Mouse (Mus musculus) left cerebral cortex, postnatal 25 days (tissue): ENCODE measurements around the gene Eid2b. TPM values are rescaled to one million over a fixed set of nuclear protein-coding genes. Genes with fewer than 3 reads are reported as not detected.
"Not testable (repeated sequence)": the region's sequence is repeated elsewhere in the genome, so short reads cannot be mapped to it uniquely, and the experiment has no call there.

Source experiments
- DNase-seq, 2 experiments: peaks; one replicate each; pipeline ENCODE4 v3.0.0; 2022; ENCODE audit warnings: low spot score in 2 of 2, mixed read lengths in 1 of 2
- intact Hi-C: fragments of 180-260 bp; cut with DNase I; formaldehyde crosslinking; loops from one replicate; pipeline ENCODE4 v1.15.1; 2025
- total RNA-seq, 2 experiments: library from RNA; stranded (reverse); gene quantifications; 2 replicates each; pipeline ENCODE4 v1.2.3; 2021

Eid2b gene
- total RNA-seq = 10 to 100 TPM; 32.5 to 34.3 TPM

DNA sequence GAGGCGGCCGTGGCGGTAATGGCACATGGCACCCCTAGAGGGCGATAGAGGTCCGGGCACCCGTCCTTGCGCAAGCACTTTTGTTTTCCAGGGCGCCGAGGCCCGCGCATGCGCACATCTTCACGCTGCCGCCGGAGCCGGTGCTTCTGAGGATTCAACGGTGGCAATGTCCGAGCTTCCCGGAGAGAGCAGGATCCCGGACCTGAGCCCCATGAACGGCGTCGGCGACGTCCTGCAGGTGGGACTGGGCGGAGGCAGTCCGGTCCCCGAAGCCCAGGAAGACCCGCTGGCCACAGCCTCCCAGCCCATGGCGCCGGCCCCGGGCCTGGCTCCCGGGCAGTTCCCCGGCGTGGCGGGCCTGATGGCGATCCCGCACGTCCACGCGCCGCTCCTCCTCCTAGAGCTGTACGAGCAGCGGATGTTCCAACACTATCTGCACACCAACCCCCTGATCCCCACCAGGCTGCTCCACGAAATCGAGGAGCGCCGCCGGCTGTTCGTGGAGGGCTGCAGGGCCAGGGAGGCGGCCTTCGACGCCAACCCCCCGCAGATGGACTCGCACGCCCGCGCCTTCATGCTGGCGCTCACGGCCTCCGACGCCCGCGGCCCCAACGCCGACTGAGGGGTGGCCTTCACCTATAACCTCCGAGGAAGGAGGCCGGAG lies at the start of gene Eid2b:
Gene Eid2b, plus strand, starts transcription at position 125 of the 664 bp plus-strand sequence.
- peak; percentile 96 to 98 for DNase-seq
- intact Hi-C loops = no loop called here

DNA sequence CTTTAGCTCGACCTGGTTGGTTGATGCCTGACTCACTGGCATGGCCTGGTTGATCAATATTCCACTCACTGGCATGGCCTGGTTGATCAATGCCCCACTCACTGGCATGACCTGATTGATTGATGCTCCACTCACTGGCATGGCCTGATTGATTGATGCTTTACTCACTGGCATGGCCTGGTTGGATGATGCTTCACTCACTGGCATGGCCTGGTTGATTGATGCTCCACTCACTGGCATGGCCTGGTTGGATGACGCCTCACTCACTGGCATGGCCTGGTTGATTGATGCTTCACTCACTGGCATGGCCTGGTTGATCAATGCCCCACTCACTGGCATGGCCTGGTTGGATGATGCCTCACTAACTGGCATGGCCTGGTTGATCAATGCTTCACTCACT lies 33.6 kb upstream of the Eid2b start:
- DNase-seq, intact Hi-C loops: not testable (repeated sequence)

DNA sequence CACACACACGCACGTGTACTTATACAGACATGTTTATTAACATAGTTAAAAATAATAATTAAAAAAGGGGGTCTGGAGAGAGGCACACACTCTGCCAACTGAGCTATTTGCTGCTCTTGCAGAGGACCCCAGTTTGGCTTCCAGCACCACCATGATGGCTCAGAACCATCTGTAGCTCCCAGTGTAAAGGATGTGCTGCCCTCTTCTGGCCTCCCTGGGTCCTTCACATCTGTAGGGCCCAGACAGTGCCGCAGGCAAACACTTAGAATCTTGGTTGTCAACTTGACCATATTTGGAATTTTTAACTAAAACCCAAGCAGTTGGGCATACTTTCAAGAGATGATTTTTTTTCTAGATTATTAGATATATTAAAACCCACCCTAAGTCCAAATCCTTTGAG lies 28.6 kb upstream of the Eid2b start:
- intact Hi-C loops = no loop called here
- no peak for DNase-seq

DNA sequence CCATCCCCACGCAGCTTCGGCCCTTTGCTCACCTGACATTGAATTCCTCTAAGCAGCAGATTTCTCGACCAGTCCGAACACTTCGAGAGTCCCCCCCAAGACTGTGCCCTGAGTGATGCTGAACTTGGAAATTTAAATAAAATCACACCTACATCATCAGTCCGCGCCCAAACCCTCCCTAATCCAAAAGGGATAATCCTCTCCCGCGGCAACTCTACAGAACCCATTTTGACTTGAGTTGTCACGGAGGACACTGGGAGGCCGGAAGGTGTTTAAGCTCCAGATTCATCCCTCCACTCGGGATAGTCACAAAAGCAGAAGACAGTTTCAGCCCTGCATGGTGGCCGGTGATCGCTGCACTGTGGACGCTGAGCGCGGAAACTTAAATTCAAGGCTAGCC lies 25.6 kb upstream of the Eid2b start:
- intact Hi-C loops = no loop called here
- no peak for DNase-seq

DNA sequence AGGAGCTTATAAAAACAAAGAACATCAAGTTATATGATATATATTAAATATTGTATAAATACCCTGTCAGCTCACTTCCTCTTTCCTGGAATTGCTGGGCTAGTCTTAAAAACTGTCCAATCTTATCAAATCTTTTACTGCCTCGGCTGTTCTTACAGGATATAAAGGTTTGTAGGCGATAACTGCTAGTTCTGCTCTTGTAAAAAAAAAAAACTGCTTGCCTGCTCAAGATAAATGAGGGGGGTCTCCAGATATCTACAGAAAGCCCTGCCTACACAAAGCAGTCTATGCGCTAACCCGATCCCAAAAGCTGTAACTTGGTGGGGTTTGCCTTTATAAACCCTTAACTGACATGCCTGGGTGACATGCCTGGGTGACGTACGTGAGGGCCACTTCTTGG lies 22.9 kb upstream of the Eid2b start:
- no peak for DNase-seq
- intact Hi-C loops = no loop called here

DNA sequence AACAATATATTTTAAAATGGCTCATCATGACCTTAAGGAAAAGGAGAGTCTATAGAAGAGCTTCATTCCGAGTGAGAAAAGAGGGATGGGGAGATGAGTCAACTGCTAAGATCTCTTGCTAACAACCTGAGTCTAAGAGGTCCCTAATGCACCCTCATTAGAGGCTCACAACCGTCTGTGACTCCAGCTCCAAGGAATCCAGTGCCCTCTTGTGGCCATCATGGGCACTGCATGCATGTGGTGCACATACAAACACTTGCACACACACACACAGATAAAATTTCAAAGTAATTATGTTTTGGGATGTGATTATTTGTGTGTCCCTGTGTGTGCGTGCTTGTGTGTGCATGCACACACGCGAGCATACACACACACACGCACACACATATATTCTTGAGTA lies 22.1 kb upstream of the Eid2b start:
- DNase-seq = no peak
- intact Hi-C loops = no loop called here

DNA sequence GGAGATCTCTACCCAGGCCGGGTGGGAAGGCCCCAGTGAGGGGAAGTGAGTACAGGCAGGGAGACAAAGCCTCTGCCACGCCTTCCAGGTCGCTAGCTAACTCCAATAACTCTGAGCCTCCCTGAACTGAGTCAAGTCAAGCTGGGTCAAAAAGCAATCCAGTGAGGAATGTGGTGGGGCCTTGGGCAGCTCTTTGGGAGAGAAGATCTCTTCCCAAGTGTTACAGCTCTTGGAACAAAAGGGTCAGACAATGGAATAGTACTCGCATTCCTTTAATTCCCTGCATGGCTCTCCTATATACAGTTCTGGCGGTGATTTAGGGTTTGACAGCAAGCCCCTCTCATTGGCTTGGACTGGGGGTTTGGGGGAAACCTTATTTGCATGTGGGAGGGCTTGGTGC lies 14.7 kb upstream of the Eid2b start:
- intact Hi-C loops = no loop called here
- no peak for DNase-seq

DNA sequence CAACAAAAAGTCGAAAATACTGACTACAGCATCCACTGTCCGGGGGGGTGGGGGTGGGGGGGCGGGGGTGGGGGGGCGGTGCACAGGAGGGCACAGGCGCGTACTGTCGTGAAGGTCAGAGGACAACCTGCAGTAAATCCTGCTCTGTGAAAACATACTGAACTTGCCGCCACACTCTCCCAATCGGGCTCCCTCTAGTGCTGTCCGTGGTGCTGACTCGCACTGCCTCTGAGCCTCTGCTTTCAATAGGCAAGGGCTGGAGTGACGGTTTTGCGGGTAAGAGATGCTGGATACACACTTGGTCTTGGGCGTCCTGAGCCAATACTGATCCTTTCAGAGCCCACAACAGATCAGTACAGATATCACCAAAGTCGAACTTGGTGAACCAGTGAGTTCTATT lies 13.8 kb upstream of the Eid2b start:
- no peak for DNase-seq
- intact Hi-C loops = no loop called here

DNA sequence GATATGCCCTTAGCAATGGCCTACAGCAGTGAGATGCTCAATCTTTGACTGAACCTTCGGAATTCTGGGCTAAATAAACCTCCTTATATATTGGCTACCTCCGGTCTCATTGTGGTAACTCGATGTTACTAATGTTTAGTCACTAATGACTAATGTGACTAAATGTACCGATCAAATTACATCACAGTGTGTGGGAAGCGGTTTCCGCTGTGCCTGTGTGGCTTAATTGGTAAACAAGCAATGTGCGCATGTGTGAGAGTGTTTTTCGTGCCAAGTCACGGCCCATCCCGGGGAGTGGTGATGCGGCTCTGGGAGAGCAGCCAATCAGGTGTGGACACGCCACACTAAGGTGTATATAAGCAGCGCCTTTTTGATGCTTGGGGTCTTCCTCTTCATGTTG lies 12.1 kb upstream of the Eid2b start:
- intact Hi-C loops = no loop called here
- no peak for DNase-seq

DNA sequence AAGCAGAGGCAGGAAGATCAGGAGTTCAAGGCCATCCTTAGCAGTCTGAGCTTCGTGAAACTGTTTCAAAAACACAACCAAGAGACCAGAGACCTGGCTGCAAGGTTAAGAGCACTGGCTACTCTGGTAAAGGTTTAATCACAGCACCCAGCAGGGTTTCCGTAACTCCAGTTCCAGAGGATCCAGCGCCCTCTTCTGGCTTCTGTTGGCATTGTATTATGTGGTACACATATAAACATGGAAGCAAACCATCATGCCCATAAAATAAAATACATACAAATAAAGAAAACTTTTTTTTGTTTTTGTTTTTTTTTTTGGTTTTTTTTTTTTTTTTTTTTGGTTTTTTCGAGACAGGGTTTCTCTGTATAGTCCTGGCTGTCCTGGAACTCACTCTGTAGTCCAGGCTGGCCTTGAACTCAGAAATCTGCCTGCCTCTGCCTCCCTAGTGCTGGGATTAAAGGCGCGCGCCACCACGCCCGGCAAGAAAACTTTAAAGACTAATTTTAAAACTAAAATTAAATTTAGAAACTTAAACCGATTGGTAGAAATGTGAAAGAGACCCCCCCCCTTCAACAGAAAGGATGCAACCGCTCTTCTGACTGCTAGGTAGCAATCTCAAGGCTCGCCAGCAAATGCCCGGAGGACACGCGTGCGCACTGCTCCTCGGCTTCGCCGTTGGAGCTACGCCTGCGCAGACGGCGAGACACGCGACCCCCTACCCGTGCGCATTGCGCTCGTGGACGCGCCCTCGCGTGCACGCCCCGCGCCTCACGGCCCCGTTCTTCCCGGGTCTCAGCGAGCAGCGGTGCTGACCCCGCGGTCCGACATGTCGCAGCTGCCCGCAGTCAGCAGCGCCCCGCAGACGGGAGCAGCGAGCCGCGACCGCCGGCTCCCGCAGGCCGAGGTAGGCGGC lies 10.2 kb upstream of the Eid2b start, which contains the start of gene Eid2:
Gene Eid2, plus strand, starts transcription at position 753 of the 913 bp plus-strand sequence.
- intact Hi-C loops = loop anchor here (1.0 kb wide), 1 partner anchor 45 kb away; the partner anchor contains the start of gene Timm50
- peak; percentile 91 to 95 for DNase-seq

DNA sequence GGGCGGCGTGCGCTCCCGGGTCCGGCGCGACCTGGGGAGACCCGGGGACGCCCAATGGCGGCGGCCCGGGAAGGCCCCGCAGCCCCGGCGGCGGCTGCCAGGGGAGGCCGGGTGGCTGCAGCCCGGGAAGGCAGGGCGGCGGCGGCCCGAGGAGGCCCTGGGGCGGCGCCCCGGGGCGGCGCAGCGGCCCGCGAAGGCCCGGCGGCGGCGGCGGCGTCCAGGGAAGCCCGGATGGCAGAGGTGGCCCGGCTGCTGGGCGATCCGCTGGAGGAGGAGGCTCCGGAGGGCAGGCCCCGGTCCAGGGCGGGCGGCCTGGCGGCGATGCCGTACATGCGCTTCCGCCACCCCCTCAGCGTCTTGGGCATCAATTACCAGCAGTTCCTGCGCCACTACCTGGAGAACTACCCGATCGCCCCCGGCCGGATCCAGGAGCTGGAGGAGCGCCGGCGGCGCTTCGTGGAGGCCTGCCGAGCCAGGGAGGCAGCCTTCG lies 9.5 kb upstream of the Eid2b start:
- intact Hi-C loops = no loop called here
- DNase-seq = peak; percentile 61 to 68

DNA sequence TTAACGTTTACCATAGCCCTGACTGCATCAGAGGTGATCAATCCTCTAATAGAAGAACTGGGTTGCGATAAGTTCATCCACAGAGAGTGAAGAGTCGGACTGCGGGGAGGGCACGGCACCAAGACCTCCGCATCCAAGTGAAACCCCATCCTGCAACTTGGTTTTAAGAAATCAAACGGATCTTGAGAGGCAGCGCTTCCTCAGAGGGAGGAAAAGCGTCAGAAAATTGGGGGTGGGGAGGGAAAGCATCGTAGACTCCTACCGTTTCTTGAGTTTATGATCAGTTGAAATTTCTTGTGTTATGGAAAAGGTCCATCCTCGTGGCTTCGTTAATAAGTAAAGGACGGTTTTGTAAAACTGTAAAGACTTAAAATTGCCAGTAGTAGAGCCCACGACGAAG lies 9.0 kb upstream of the Eid2b start:
- no peak for DNase-seq
- intact Hi-C loops = no loop called here

DNA sequence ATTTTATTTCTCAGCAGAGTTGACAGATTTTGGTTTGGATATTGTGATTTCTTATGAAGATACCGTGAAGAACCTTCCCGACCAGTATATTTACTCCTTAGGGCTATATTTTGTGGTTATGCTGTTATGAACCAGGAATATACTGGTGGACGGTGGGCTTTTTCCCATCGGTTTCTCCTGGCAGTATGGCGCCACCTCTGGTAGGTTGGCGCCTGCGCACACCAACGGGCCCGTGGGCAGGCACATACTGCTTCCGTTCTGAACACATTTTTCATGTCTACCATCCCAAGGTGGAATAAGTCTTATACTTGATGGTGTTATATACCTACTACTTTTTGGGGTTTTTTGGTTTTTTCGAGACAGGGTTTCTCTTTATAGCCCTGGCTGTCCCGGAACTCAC lies 8.2 kb upstream of the Eid2b start:
- no peak for DNase-seq
- intact Hi-C loops = no loop called here

DNA sequence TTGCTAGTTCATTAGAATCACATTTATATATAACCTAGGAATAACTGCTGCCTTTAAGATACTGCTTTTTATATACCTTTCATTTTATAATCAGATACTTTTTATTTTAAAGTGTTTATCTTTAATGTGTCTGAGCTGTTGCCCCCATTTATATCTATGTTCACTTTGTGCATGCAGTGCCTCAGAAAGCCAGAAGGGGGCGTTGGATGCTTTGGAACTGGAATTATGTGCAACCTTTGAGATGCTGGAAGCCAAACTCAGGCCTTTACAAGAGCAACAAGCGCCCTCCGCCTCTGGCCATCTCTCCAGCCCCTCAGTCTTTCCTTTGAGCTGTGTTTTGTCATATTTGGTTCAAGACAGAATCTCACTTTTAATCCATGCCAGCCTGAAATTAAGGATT lies 5.8 kb upstream of the Eid2b start:
- intact Hi-C loops = no loop called here
- no peak for DNase-seq

DNA sequence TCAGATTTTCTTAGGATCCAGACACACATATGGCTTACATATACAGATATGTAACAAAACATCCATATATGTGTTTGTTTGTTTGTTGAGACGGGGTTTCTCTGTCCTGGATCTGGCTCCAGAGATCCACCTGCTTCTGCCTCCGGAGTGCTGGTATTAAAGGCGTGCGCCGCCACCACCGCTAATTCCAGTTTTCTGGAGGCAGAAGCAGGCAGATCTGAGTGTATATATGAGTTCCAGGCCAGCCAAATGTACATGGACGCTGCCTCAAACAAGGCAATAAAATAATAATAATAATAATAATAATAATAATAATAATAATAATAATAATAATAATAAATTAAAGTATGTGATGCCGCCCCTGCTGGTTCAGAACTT lies 313 bp upstream of the Eid2b start:
- intact Hi-C loops = no loop called here
- DNase-seq = no peak

DNA sequence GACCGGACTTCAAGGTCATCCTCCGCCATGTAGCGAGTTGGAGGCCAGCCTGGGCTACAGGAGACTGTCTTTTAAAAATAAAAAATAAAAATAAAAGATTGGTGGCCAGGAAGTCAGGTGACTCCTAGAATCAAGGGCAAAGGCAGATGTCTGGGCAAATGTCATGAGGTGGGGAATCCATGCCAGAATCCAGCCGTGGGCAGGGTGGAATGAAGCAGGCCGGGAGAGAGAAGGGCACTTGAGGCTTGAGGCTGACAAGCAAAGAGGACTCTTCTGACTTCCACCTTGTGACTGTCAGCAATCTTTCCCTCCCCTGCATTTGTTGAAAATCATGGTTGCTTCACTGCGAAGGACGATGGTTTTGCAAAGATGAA lies 727 bp downstream of the Eid2b start:
- no peak for DNase-seq
- intact Hi-C loops = no loop called here

DNA sequence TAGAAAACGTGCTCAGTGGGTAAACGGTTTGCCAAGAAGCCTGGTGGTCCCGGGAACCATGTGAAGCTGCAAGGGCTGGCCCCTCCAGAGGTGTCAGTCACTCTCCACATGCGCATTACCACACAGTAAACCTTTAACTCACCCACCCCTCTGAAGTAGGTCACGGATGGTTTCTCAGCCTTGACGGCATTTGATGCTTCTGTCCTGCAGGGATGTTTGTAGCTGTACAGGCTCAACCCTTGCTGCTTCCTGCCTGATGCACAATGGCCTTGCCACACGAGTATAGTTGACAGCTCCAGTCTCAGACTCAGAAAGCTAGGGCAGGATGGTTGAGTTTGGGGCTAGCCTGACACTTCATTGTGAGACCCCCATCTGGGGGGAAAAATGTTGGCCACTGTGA lies 3.1 kb downstream of the Eid2b start:
- intact Hi-C loops = no loop called here
- no peak for DNase-seq

DNA sequence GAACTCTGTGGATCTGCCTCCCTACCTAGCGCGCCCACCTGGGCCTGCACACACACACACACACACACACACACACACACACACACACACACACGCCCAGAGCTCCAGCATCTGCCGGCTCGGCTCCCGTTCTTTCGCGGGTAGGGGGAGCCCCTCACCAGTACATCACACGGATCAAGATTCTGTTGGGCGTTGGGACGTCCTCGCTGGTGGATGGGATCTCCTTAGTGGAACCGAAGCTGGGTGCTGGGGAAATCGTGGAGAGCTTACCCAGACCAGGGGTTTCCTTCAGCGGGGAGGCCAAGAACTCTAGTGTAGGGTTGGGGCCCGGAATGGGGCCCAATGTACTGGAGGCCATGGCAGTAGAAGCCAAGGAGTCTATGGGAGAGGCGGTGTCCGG lies 12.6 kb downstream of the Eid2b start:
- no peak for DNase-seq
- intact Hi-C loops = no loop called here

DNA sequence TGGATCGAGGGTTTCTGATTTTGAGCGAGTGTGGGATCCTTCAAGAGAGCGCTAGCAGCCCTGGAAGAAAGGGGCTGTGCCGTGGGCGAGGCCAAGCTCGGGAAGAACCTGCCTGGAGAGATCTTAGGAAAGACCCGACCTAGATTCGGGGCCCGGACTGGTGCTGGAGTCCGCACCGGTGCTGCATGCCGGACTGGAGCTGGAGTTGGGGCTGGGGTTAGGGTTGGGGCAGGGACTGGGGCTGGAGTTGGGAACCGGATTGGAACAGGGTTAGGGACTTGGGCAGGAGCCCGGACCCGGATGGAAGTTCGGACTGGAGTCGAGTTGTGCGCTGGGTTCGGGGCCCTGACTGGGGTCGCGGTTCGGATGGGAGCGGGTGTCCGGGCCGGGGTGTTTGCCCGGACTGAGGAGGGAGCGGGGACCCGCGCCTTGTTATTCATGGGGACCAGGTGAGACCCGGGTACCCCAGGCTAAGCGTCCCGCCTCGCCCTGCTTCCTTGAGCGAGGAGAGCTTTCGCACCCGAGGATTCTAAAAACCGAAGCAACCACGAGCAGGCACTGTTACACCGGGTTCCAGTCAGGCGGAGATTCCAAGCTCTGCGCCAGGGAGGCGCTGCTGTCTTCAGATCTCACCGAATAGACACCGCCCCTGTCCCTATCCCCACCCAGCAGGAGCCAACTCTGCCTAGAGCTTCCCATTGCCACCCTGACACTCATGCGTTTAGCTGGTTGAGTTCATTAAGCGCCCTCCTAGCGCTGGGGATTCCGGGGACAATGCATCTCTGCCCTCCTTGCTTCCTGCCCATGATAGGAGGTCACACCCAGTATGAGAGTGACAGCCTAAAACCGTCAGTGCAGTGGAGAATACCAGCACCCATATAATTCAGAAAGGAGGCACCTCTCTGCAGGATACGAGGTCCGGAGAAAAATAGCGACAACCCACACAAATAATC lies 13.4 kb downstream of the Eid2b start, which contains the start of gene Selenov:
Gene Selenov, minus strand, starts transcription at position 549 of the 953 bp plus-strand sequence.
- DNase-seq = peak; percentile 44 to 61
- intact Hi-C loops = no loop called here

DNA sequence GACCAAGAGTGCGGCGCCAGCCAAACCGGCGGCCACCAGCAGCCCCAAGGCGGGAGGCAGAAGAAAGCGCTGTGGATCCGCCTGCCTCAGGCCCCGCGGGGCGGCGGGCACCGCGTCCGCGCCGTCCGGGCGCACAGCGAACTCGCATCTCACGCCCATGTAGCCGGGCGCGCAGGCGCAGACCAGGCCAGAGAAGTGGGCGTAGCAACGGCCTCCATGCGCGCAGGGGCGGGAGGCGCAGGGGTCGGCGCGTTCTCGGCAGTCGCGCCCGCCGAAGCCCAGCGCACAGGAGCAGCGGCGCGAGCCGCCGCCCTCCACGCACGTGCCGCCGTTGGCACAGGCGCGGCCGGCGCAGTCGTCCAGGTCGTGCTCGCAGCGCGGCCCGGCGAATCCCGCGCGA lies 16.9 kb downstream of the Eid2b start:
- peak; percentile 70 to 75 for DNase-seq
- intact Hi-C loops = no loop called here
